Mouse (Mus musculus): ENCODE measurements around the gene Mrpl20.

DNA sequence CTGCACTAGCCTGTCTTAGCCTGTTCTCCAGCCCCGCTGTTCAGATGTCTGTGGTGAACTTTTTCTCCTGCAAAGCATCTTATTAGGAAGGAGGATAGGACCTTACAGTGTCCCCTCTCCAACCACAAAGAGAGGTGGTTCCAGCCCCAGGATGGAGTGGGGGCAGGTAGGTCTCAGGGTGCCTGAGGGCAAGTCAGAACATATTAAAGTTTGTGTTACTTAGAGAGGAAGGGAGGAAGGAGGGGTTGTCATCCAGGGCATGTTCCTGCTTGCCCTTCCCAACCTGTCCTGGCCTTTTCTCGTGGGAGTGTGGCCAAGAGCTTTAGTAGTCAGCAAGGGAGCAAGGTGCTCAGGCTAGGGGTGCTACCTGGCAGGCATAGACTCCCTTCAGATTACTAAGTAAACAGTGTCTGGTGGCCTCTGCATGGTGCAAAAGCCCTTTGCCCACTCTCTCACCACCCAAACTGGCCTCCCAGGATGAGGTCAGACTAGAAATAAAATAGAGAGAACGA, 12.0 kb upstream of the Mrpl20 start:
- TF ChIP-seq FOSL1 (IDR thresholded peaks at IDR 0.05; ENCODE audit: insufficient read depth, low read length, poor library complexity, severe bottlenecking) (no peak), CTCF (IDR thresholded peaks at IDR 0.05; ENCODE audit: control insufficient read depth, insufficient read depth, insufficient read length) (no peak), MAX (IDR thresholded peaks at IDR 0.05) (no peak), USF1 (IDR thresholded peaks at IDR 0.05; ENCODE audit: low read depth) (no peak), MYOG (IDR thresholded peaks at IDR 0.05; ENCODE audit: control insufficient read depth, extremely low read depth, insufficient read length) (no peak), MYOD1 (IDR thresholded peaks at IDR 0.05; ENCODE audit: control insufficient read depth, insufficient read length, low read depth) (no peak), CEBPB (IDR thresholded peaks at IDR 0.05; ENCODE audit: low read depth) (no peak)

Measured in C2C12 (cell line).